Mouse (Mus musculus) kidney, postnatal 25 days (tissue): Measurements from ENCODE around the gene Olfr502.
"Not testable (repeated sequence)": the region's sequence is repeated elsewhere in the genome, so short reads cannot be mapped to it uniquely, and the experiment has no call there.

Experiments
- DNase-seq, 2 experiments: peaks; one replicate each; pipeline ENCODE4 v3.0.0; 2021; ENCODE audit warnings: mixed read lengths in 2 of 2

Olfr502 gene

DNA sequence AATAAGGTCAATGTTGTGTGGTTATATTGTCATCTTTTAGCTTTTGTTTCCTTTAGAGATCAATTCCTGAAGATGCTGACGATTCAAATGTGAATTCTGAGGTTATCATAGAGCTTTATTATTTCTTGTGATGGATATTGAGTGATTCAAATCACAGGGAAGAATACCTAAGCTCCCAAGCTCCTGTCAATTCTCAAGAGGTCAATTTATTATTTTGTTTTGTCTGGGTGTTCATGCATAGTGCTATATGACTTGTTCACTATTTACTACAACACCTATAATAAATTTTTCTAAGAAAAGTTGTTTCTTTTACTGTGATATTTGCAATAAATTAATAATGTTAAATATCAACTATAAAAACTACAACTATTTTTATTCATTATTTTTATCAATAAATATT lies at the start of gene Olfr502:
Gene Olfr502, minus strand, starts transcription at position 101 of the 400 bp plus-strand sequence.
- DNase-seq: no peak

DNA sequence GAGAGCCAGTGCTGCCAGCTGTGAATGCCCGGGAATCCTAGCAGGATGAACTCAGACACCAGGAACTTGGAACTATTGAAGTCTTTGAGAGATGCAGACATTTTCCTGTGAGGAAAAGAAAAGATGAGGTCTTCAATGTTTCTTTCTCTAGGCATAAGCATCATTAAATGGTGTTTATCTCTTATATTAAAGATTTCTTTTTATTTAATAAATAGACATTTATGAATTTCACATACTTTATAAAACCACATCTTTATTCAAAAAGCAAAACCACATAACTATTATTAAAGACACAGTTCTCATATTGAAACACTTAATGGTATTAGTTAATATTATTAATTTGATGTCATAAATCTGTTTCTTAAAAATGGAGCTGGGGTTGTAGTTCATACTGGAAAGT lies 40.8 kb upstream of the Olfr502 start, which contains the start of gene Olfr504:
Gene Olfr504, minus strand, starts transcription at position 101 of the 400 bp plus-strand sequence.
- no peak for DNase-seq

GRCm38 (mm10) chr7:108544227-108544626 lies 19.4 kb upstream of the Olfr502 start, which contains the start of gene Olfr503:
Olfr503 (plus strand) TSS chr7:108544527.
- DNase-seq: not testable (repeated sequence)

DNA sequence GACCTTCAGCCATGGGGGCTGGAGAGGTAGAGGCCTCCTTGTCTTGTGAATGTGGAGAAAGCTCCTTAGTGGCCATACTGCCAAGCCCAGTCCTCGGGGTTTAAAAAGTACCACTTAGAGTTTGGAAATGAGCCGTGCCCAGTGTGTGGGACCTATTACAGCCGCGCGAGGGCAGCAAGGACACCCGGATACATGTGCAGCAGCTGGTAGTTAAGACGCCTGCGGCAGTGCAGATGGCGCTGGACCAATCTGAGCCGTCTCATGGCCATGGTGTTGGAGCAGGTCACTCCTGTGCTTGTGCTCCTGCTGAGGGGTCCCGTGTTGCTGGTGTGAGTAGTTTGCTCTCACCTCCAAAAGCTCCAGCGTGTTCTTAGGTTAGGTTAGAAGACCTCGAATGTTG lies 17.6 kb upstream of the Olfr502 start:
- no peak for DNase-seq
